Mouse (Mus musculus): ENCODE data around the gene Anapc13.

- TF ChIP-seq CTCF (IDR thresholded peaks at IDR 0.05; ENCODE audit: low read depth) (no peak), EP300 (optimal IDR thresholded peaks at IDR 0.05) (no peak)
These were observed 3.2 kb upstream of the Anapc13 start for GRCm38 (mm10) chr9:102622876-102623275.

All from stomach, postnatal 0 days (tissue).